Mouse (Mus musculus): ENCODE measurements around the gene N4bp2l1. TPM values are rescaled to one million over a fixed set of nuclear protein-coding genes. Genes with fewer than 3 reads are reported as not detected.

N4bp2l1 gene
- polyA plus RNA-seq, 1 experiment from 2014 or later, result 6.0 TPM

- Histone ChIP-seq H3K36me3 (peaks cover 33% of the 10 kb centered on the region), H3K4me3 (replicated peaks) (no peak overlapping the region), H3K9ac (replicated peaks) (no peak overlapping the region), H3K27me3 (no peaks in the 10 kb centered on the region), H3K4me2 (replicated peaks) (no peak overlapping the region), H3K9me3 (no peaks in the 10 kb centered on the region), H3K4me1 (replicated peaks) (no peaks in the 10 kb centered on the region), H3K27ac (no peak overlapping the region)
- 87% methylated on average over 3 of the region's 3 CpGs for WGBS
- no peak for ATAC-seq
Measured at GRCm38 (mm10) chr5:150551637-150552036, 45.4 kb downstream of the N4bp2l1 start.

GRCm38 (mm10) chr5:150543184-150543583 is 53.8 kb downstream of the N4bp2l1 start:
- no peaks in the 10 kb centered on the region for H3K27me3 ChIP-seq
- no peak for ATAC-seq
- no peak overlapping the region for H3K4me2 ChIP-seq (replicated peaks)
- H3K4me1 ChIP-seq (replicated peaks), result no peaks in the 10 kb centered on the region
- 0 out of 2 replicates have a peak, but pooled peaks cover 3% of the 10 kb centered on the region for H3K9me3 ChIP-seq
- H3K4me3 ChIP-seq (replicated peaks), result no peak overlapping the region
- WGBS, result 96% methylated on average over 2 of the region's 2 CpGs
- no peak overlapping the region for H3K27ac ChIP-seq
- H3K9ac ChIP-seq (replicated peaks), result no peak overlapping the region
- H3K36me3 ChIP-seq, result peaks cover 22% of the 10 kb centered on the region

GRCm38 (mm10) chr5:150541302-150541701 is 55.7 kb downstream of the N4bp2l1 start:
- Histone ChIP-seq H3K4me3 (replicated peaks) (no peak overlapping the region), H3K9me3 (0 out of 2 replicates have a peak, but pooled peaks cover 3% of the 10 kb centered on the region), H3K36me3 (peaks cover 31% of the 10 kb centered on the region), H3K4me2 (replicated peaks) (no peak overlapping the region), H3K9ac (replicated peaks) (no peak overlapping the region), H3K4me1 (replicated peaks) (no peaks in the 10 kb centered on the region), H3K27me3 (no peaks in the 10 kb centered on the region), H3K27ac (no peak overlapping the region)
- 93% methylated on average over 1 of the region's 1 CpGs for WGBS
- no peak for ATAC-seq

- Histone ChIP-seq H3K27ac (no peak overlapping the region), H3K27me3 (no peaks in the 10 kb centered on the region), H3K4me2 (replicated peaks) (no peak overlapping the region), H3K36me3 (peaks cover under 1% of the 10 kb centered on the region; the same call in 1 of the 2 replicates), H3K9me3 (no peaks in the 10 kb centered on the region), H3K9ac (replicated peaks) (no peak overlapping the region), H3K4me1 (replicated peaks) (peaks cover 13% of the 10 kb centered on the region), H3K4me3 (replicated peaks) (no peak overlapping the region)
- no peak for ATAC-seq
- 86% methylated on average over 2 of the region's 2 CpGs for WGBS
Measured at GRCm38 (mm10) chr5:150525239-150525638, 71.7 kb downstream of the N4bp2l1 start.

- peak overlapping the region; percentile 86 for H3K9ac ChIP-seq (replicated peaks)
- H3K4me2 ChIP-seq (replicated peaks), result peak overlapping the region; percentile 68
- peak overlapping the region; percentile 75 for H3K4me3 ChIP-seq (replicated peaks)
- peaks cover 13% of the 10 kb centered on the region for H3K4me1 ChIP-seq (replicated peaks)
- H3K9me3 ChIP-seq, result no peaks in the 10 kb centered on the region
- H3K27me3 ChIP-seq, result no peaks in the 10 kb centered on the region
- ATAC-seq, result no peak
- peak overlapping the region; percentile 48; the same call in 1 of the 2 replicates for H3K27ac ChIP-seq
- no peaks in the 10 kb centered on the region for H3K36me3 ChIP-seq
- 9% methylated on average over 11 of the region's 11 CpGs for WGBS
Measured at GRCm38 (mm10) chr5:150522867-150523234, 74.1 kb downstream of the N4bp2l1 start.

GRCm38 (mm10) chr5:150521937-150522866 is 74.8 kb downstream of the N4bp2l1 start, which contains the start of gene Brca2:
Brca2 (plus strand) TSS chr5:150522630.
- 7% methylated on average over 63 of the region's 63 CpGs for WGBS
- Histone ChIP-seq H3K27me3 (no peaks in the 10 kb centered on the region), H3K4me3 (replicated peaks) (peak within 1 kb of the TSS; percentile 75), H3K27ac (peak within 1 kb of the TSS; percentile 48; the same call in 1 of the 2 replicates), H3K9ac (replicated peaks) (peak within 1 kb of the TSS; percentile 86), H3K36me3 (no peaks in the 10 kb centered on the region), H3K9me3 (no peaks in the 10 kb centered on the region), H3K4me2 (replicated peaks) (peak within 1 kb of the TSS; percentile 68), H3K4me1 (replicated peaks) (peaks cover 13% of the 10 kb centered on the region)
- peak; percentile 96 for ATAC-seq

Other genes starting within 250 kb of the N4bp2l1 start
- gene Zar1l, start 79.0 kb downstream of the N4bp2l1 start, polyA plus RNA-seq (2015; fragmentation: Nextera tagmentation; extraction: Ambion mirVana), result not detected in 2 replicates
- 17.4 and 18.0 TPM in 2 replicates for gene Brca2, start 74.6 kb downstream of the N4bp2l1 start, polyA plus RNA-seq (2015; fragmentation: Nextera tagmentation; extraction: Ambion mirVana)
- gene N4bp2l2, start 69.0 kb upstream of the N4bp2l1 start, polyA plus RNA-seq (2015; fragmentation: Nextera tagmentation; extraction: Ambion mirVana), result 32.9 and 38.1 TPM in 2 replicates
- 34.1 and 37.1 TPM in 2 replicates for gene Pds5b, start 76.6 kb upstream of the N4bp2l1 start, polyA plus RNA-seq (2015; fragmentation: Nextera tagmentation; extraction: Ambion mirVana)